Mouse (Mus musculus): ENCODE data around the gene Hdac9.

GRCm38 (mm10) chr12:34682657-34683056, 234.2 kb downstream of the Hdac9 start:
- no peak for TF ChIP-seq CTCF (IDR thresholded peaks at IDR 0.05; ENCODE audit: borderline replicate concordance, extremely low read depth, insufficient read depth, insufficient read length)
- no peak for TF ChIP-seq POLR2A (IDR thresholded peaks at IDR 0.05; ENCODE audit: borderline replicate concordance, extremely low read depth, insufficient read depth, insufficient read length, poor library complexity, severe bottlenecking)

Data from brain, embryonic 14.5 days (tissue).